Mouse (Mus musculus): ENCODE measurements around the gene Itgal.

GRCm38 (mm10) chr7:127252414-127252813, 43.6 kb upstream of the Itgal start:
- TF ChIP-seq POLR2A (IDR thresholded peaks at IDR 0.05; ENCODE audit: borderline replicate concordance, extremely low read depth, insufficient read depth, insufficient read length, poor library complexity, severe bottlenecking) = no peak
- peak; percentile 48; the same call in 1 of the 2 replicates for TF ChIP-seq CTCF (IDR thresholded peaks at IDR 0.05; ENCODE audit: borderline replicate concordance, extremely low read depth, insufficient read depth, insufficient read length)
